Mouse (Mus musculus): ENCODE results near the gene Gm4981. TPM values are rescaled to one million over a fixed set of nuclear protein-coding genes. Genes with fewer than 3 reads are reported as not detected.
"Not testable (repeated sequence)": the region's sequence is repeated elsewhere in the genome, so short reads cannot be mapped to it uniquely, and the experiment has no call there.

The Gm4981 gene
- not detected in 2 replicates for polyA plus RNA-seq (2015; fragmentation: Nextera tagmentation; extraction: Ambion mirVana)

GRCm38 (mm10) chr10:58236613-58237012 is at the start of gene Gm4981:
Gm4981 (minus strand) TSS chr10:58236701.
- Histone ChIP-seq H3K9me3 (peaks cover 12% of the 10 kb centered on the region), H3K4me2 (no peak within 1 kb of the TSS), H3K36me3 (no peaks in the 10 kb centered on the region), H3K9ac (no peak within 1 kb of the TSS), H3K4me1 (replicated peaks) (no peaks in the 10 kb centered on the region), H3K27me3 (no peaks in the 10 kb centered on the region), H3K27ac (replicated peaks) (no peak within 1 kb of the TSS), H3K4me3 (no peak within 1 kb of the TSS)
- no peak for ATAC-seq (ENCODE audit: low FRiP score, low read depth)
- WGBS, result 88% methylated on average over 10 of the region's 10 CpGs

- H3K4me3 ChIP-seq, result no peak overlapping the region
- WGBS, result 96% methylated on average over 7 of the region's 7 CpGs
- no peaks in the 10 kb centered on the region for H3K4me1 ChIP-seq (replicated peaks)
- H3K4me2 ChIP-seq, result no peak overlapping the region
- H3K9me3 ChIP-seq, result no peaks in the 10 kb centered on the region
- peaks cover 56% of the 10 kb centered on the region for H3K36me3 ChIP-seq
- ATAC-seq (ENCODE audit: low FRiP score, low read depth), result no peak
- H3K27ac ChIP-seq (replicated peaks), result no peak overlapping the region
- H3K9ac ChIP-seq, result no peak overlapping the region
- no peaks in the 10 kb centered on the region for H3K27me3 ChIP-seq
Measured at GRCm38 (mm10) chr10:58282238-58282637, 45.7 kb upstream of the Gm4981 start.

- 83% methylated on average over 5 of the region's 5 CpGs for WGBS
- no peaks in the 10 kb centered on the region for H3K9me3 ChIP-seq
Measured at GRCm38 (mm10) chr10:58258466-58258865, 22.0 kb upstream of the Gm4981 start.

GRCm38 (mm10) chr10:58255954-58256353 is 19.5 kb upstream of the Gm4981 start:
- H3K4me2 ChIP-seq, result peak overlapping the region; percentile 69
- peaks cover 17% of the 10 kb centered on the region for H3K4me1 ChIP-seq (replicated peaks)
- H3K4me3 ChIP-seq, result peak overlapping the region; percentile 93
- peaks cover 22% of the 10 kb centered on the region for H3K36me3 ChIP-seq
- no peaks in the 10 kb centered on the region for H3K9me3 ChIP-seq
- H3K9ac ChIP-seq, result peak overlapping the region; percentile 91
- WGBS, result 7% methylated on average over 4 of the region's 4 CpGs
- H3K27ac ChIP-seq (replicated peaks), result peak overlapping the region; percentile 87; the same call in 1 of the 2 replicates
- no peaks in the 10 kb centered on the region for H3K27me3 ChIP-seq
- ATAC-seq (ENCODE audit: low FRiP score, low read depth), result no peak

More at GRCm38 (mm10) chr10:58258466-58258865, 22.0 kb upstream of the Gm4981 start:
- Histone ChIP-seq H3K36me3 (peaks cover 40% of the 10 kb centered on the region), H3K9ac (no peak overlapping the region), H3K4me1 (replicated peaks) (peaks cover 17% of the 10 kb centered on the region), H3K4me2 (no peak overlapping the region), H3K4me3 (no peak overlapping the region), H3K27me3 (no peaks in the 10 kb centered on the region), H3K27ac (replicated peaks) (no peak overlapping the region)
- no peak for ATAC-seq (ENCODE audit: low FRiP score, low read depth)

- peak within 1 kb of the TSS; percentile 87 for H3K27ac ChIP-seq (replicated peaks)
- H3K4me3 ChIP-seq, result peak within 1 kb of the TSS; percentile 93
- H3K4me2 ChIP-seq, result peak within 1 kb of the TSS; percentile 69
- H3K36me3 ChIP-seq, result peaks cover 18% of the 10 kb centered on the region
- H3K9me3 ChIP-seq, result no peaks in the 10 kb centered on the region
- peaks cover 17% of the 10 kb centered on the region for H3K4me1 ChIP-seq (replicated peaks)
- H3K9ac ChIP-seq, result peak within 1 kb of the TSS; percentile 91
- under 1% methylated on average over 44 of the region's 58 CpGs for WGBS
- peak; percentile 99 for ATAC-seq (ENCODE audit: low FRiP score, low read depth)
- no peaks in the 10 kb centered on the region for H3K27me3 ChIP-seq
Measured at GRCm38 (mm10) chr10:58255213-58255892, 18.9 kb upstream of the Gm4981 start, which contains the start of gene Gcc2. Gcc2 (plus strand) TSS chr10:58255497.

GRCm38 (mm10) chr10:58254635-58255175 is 18.2 kb upstream of the Gm4981 start:
- Histone ChIP-seq H3K27me3 (no peaks in the 10 kb centered on the region), H3K4me1 (replicated peaks) (peaks cover 17% of the 10 kb centered on the region), H3K36me3 (peaks cover 11% of the 10 kb centered on the region), H3K9ac (peak overlapping the region; percentile 91), H3K27ac (replicated peaks) (peak overlapping the region; percentile 87), H3K4me2 (peak overlapping the region; percentile 69), H3K9me3 (no peaks in the 10 kb centered on the region), H3K4me3 (peak overlapping the region; percentile 93)
- WGBS, result 20% methylated on average over 6 of the region's 6 CpGs
- ATAC-seq (ENCODE audit: low FRiP score, low read depth), result peak; percentile 36

- Histone ChIP-seq H3K4me1 (replicated peaks) (peaks cover 3% of the 10 kb centered on the region), H3K4me2 (no peak overlapping the region), H3K36me3 (no peaks in the 10 kb centered on the region), H3K9me3 (no peaks in the 10 kb centered on the region), H3K27me3 (no peaks in the 10 kb centered on the region), H3K4me3 (no peak overlapping the region), H3K9ac (no peak overlapping the region), H3K27ac (replicated peaks) (no peak overlapping the region)
- no peak for ATAC-seq (ENCODE audit: low FRiP score, low read depth)
- WGBS, result 21% methylated on average over 1 of the region's 1 CpGs
Measured at GRCm38 (mm10) chr10:58249535-58249934, 13.0 kb upstream of the Gm4981 start.

GRCm38 (mm10) chr10:58238984-58239740 is 2.7 kb upstream of the Gm4981 start:
- H3K27me3 ChIP-seq; H3K9me3 ChIP-seq; H3K9ac ChIP-seq; H3K4me3 ChIP-seq; H3K36me3 ChIP-seq; H3K27ac ChIP-seq (replicated peaks); H3K4me1 ChIP-seq (replicated peaks); H3K4me2 ChIP-seq: not testable (repeated sequence)
- peak; percentile 78; the same call in 1 of the 2 replicates for ATAC-seq (ENCODE audit: low FRiP score, low read depth)
- 88% methylated on average over 8 of the region's 8 CpGs for WGBS

GRCm38 (mm10) chr10:58234985-58235384 is 1.5 kb downstream of the Gm4981 start:
- not testable (repeated sequence) for H3K9ac ChIP-seq; H3K27ac ChIP-seq (replicated peaks); H3K4me1 ChIP-seq (replicated peaks); H3K36me3 ChIP-seq; H3K4me3 ChIP-seq; ATAC-seq (ENCODE audit: low FRiP score, low read depth); H3K27me3 ChIP-seq; H3K4me2 ChIP-seq
- H3K9me3 ChIP-seq, result peaks cover 16% of the 10 kb centered on the region
- WGBS, result 84% methylated on average over 4 of the region's 4 CpGs

- H3K4me1 ChIP-seq (replicated peaks); ATAC-seq (ENCODE audit: low FRiP score, low read depth); H3K27me3 ChIP-seq; H3K4me3 ChIP-seq; H3K36me3 ChIP-seq; H3K4me2 ChIP-seq; H3K27ac ChIP-seq (replicated peaks); H3K9ac ChIP-seq: not testable (repeated sequence)
- peaks cover 13% of the 10 kb centered on the region for H3K9me3 ChIP-seq
Measured at GRCm38 (mm10) chr10:58233740-58234121, 2.8 kb downstream of the Gm4981 start.

- not testable (repeated sequence) for H3K36me3 ChIP-seq; H3K27me3 ChIP-seq; H3K9ac ChIP-seq; H3K4me3 ChIP-seq; H3K27ac ChIP-seq (replicated peaks); H3K4me1 ChIP-seq (replicated peaks); H3K4me2 ChIP-seq
- 76% methylated on average over 10 of the region's 10 CpGs for WGBS
- H3K9me3 ChIP-seq, result peaks cover 13% of the 10 kb centered on the region
- peak; percentile 67 for ATAC-seq (ENCODE audit: low FRiP score, low read depth)
Measured at GRCm38 (mm10) chr10:58233054-58233739, 3.3 kb downstream of the Gm4981 start.

GRCm38 (mm10) chr10:58232641-58232969 is 3.9 kb downstream of the Gm4981 start, which contains the start of gene Duxf3:
Duxf3 (minus strand) TSS chr10:58232675.
- not testable (repeated sequence) for H3K27ac ChIP-seq (replicated peaks); H3K4me3 ChIP-seq; H3K4me1 ChIP-seq (replicated peaks); H3K36me3 ChIP-seq; H3K4me2 ChIP-seq; H3K9ac ChIP-seq; H3K27me3 ChIP-seq
- peaks cover 13% of the 10 kb centered on the region for H3K9me3 ChIP-seq
- peak; percentile 60 for ATAC-seq (ENCODE audit: low FRiP score, low read depth)
- WGBS, result 87% methylated on average over 8 of the region's 8 CpGs

All from hindbrain, embryonic 15.5 days (tissue).